Mouse (Mus musculus) liver, embryonic 14.5 days (tissue): ENCODE measurements around the gene Hnrnpa2b1. TPM values are rescaled to one million over a fixed set of nuclear protein-coding genes. Genes with fewer than 3 reads are reported as not detected.
A peak's percentile ranks its signal among the peaks of the same experiment; 100 is the strongest.

Experiments
- ATAC-seq: fragments of 200-750 bp; cut with Nextera tagmentation; 2 replicates; pipeline ENCODE4 v1.8.0; 2017; ENCODE audit warnings: moderate number of reproducible peaks, mild to moderate bottlenecking, moderate library complexity; ENCODE audit not compliant: insufficient read depth
- DNase-seq, 3 experiments: peaks; one replicate each; pipeline ENCODE4 v3.0.0-alpha.2; 2012 to 2013; ENCODE audit warnings: low read depth in 3 of 3, low spot score in 3 of 3
- H3K27ac ChIP-seq: fragments of 300-500 bp; sonication (generic); 2 replicates; pipeline ENCODE4 v1.5.1; 2014; ENCODE audit warnings: moderate library complexity, mild to moderate bottlenecking, control low read depth, inconsistent platforms
- H3K27me3 ChIP-seq: fragments of 300-500 bp; sonication (generic); 2 replicates; pipeline ENCODE4 v1.6.1; 2014; ENCODE audit warnings: mild to moderate bottlenecking, low read length, moderate library complexity; ENCODE audit not compliant: control insufficient read depth, insufficient read depth
- H3K36me3 ChIP-seq: fragments of 300-500 bp; sonication (generic); replicated peaks from 2 replicates; pipeline ENCODE4 v1.6.1; 2014; ENCODE audit warnings: low read depth; ENCODE audit not compliant: control insufficient read depth, insufficient read depth
- H3K4me1 ChIP-seq, 2 experiments: fragments of 200-500 bp in 1 of 2; fragments of 300-500 bp in 1 of 2; sonication (generic) in 1 of 2; replicated peaks; 2 replicates each; pipeline ENCODE4 v1.6.1; 2012 to 2014; ENCODE audit warnings: antibody characterized with exemption in 1 of 2, inconsistent platforms in 1 of 2, low read length in 1 of 2; ENCODE audit not compliant: control insufficient read depth in 2 of 2, insufficient read depth in 2 of 2
- H3K4me2 ChIP-seq: fragments of 300-500 bp; sonication (generic); 2 replicates; pipeline ENCODE4 v1.6.1; 2014; ENCODE audit warnings: low read depth, mild to moderate bottlenecking, control low read depth, moderate library complexity
- H3K4me3 ChIP-seq, 2 experiments: fragments of 200-500 bp in 1 of 2; fragments of 300-500 bp in 1 of 2; sonication (generic) in 1 of 2; 2 replicates each; pipeline ENCODE4 v1.5.1; 2012 to 2014; ENCODE audit warnings: low read depth in 2 of 2, low read length in 2 of 2, mild to moderate bottlenecking in 2 of 2, control low read depth in 1 of 2, inconsistent platforms in 1 of 2, moderate library complexity in 1 of 2; ENCODE audit not compliant: insufficient read depth in 1 of 2
- H3K9ac ChIP-seq: fragments of 300-500 bp; sonication (generic); replicated peaks from 2 replicates; pipeline ENCODE4 v1.6.1; 2014; ENCODE audit warnings: mild to moderate bottlenecking, control low read depth, moderate library complexity
- H3K9me3 ChIP-seq: fragments of 300-500 bp; sonication (generic); 2 replicates; pipeline ENCODE4 v1.6.1; 2016; ENCODE audit warnings: low read length, mixed read lengths; ENCODE audit not compliant: control insufficient read depth
- CTCF ChIP-seq: IDR thresholded peaks from 2 replicates; pipeline ENCODE4 v1.5.1; 2016; ENCODE audit warnings: antibody characterized with exemption, low read depth, control low read depth
- EP300 ChIP-seq: IDR thresholded peaks from 2 replicates; pipeline ENCODE4 v1.6.1; 2016; ENCODE audit warnings: antibody characterized with exemption, low read depth
- WGBS: fragments of 180-500 bp; shearing (Covaris S2); extraction: QIAGEN DNeasy Blood & Tissue Kit; methylation state at CpG from one replicate; pipeline ENCODE4 v1.1.7; 2014; ENCODE audit not compliant: insufficient replicate concordance; 5-methylcytosine and 5-hydroxymethylcytosine counted together
- polyA plus RNA-seq, 2 experiments: library from polyadenylated mRNA; depleted of rRNA in 1 of 2; stranded (reverse) in 1 of 2; unstranded in 1 of 2; fragments of >200 nt; fragmentation: Nextera tagmentation in 1 of 2; extraction: Ambion mirVana in 1 of 2; gene quantifications; 2 replicates each; pipeline versions ENCODE4 v1.2.1 to v1.2.3; 2012 to 2014

Gene Hnrnpa2b1
- polyA plus RNA-seq, 2 experiments: 462 to 684 TPM

- Histone ChIP-seq H3K4me3 (peak within 1 kb of the TSS; percentile 85 to 100), H3K27me3 (no peaks in the 10 kb centered on the region), H3K27ac (peak within 1 kb of the TSS; percentile 97), H3K36me3 (peaks cover 54% of the 10 kb centered on the region), H3K4me1 (peaks cover 12 to 18% of the 10 kb centered on the region in 2 experiments), H3K4me2 (peak within 1 kb of the TSS; percentile 85), H3K9me3 (no peaks in the 10 kb centered on the region), H3K9ac (peak within 1 kb of the TSS; percentile 100)
- ATAC-seq: peak; percentile 79
- WGBS: under 1% methylated on average over 94 of the region's 99 CpGs
- peak; percentile 80 to 86 (median 85) for DNase-seq
- no peak for TF ChIP-seq EP300
Observed at GRCm38 (mm10) chr6:51470311-51471178, 851 bp upstream of the Hnrnpa2b1 start, which contains the start of gene Cbx3. TSS of gene Cbx3 (plus strand) at chr6:51470360.

GRCm38 (mm10) chr6:51468891-51469561, 668 bp downstream of the Hnrnpa2b1 start:
- ATAC-seq (peak; percentile 25; the same call in 1 of the 2 replicates), DNase-seq (peak; percentile 60 to 71 (median 64))
- TF ChIP-seq CTCF: no peak
- peak; percentile 29; the same call in 1 of the 2 replicates for TF ChIP-seq EP300
- H3K9me3 ChIP-seq: no peaks in the 10 kb centered on the region
- H3K27ac ChIP-seq: peak overlapping the region; percentile 97
- H3K4me2 ChIP-seq: peak overlapping the region; percentile 85
- peaks cover 55% of the 10 kb centered on the region for H3K36me3 ChIP-seq
- H3K9ac ChIP-seq: peak overlapping the region; percentile 100
- no peaks in the 10 kb centered on the region for H3K27me3 ChIP-seq
- H3K4me3 ChIP-seq: peak overlapping the region; percentile 85 to 100
- H3K4me1 ChIP-seq: peaks cover 12 to 17% of the 10 kb centered on the region in 2 experiments
- WGBS: under 1% methylated on average over 63 of the region's 63 CpGs

GRCm38 (mm10) chr6:51467649-51468048, 2.0 kb downstream of the Hnrnpa2b1 start:
- TF ChIP-seq CTCF (no peak), EP300 (no peak)
- peak in 1 of 3 experiments; percentile 50 for DNase-seq
- H3K4me2 ChIP-seq: peak overlapping the region; percentile 85
- peaks cover 9 to 12% of the 10 kb centered on the region in 2 experiments for H3K4me1 ChIP-seq
- H3K36me3 ChIP-seq: peaks cover 54% of the 10 kb centered on the region
- no peak for ATAC-seq
- 0% methylated on average over 2 of the region's 2 CpGs for WGBS
- no peaks in the 10 kb centered on the region for H3K9me3 ChIP-seq
- no peaks in the 10 kb centered on the region for H3K27me3 ChIP-seq
- H3K27ac ChIP-seq: no peak overlapping the region
- peak overlapping the region; percentile 74 for H3K9ac ChIP-seq
- H3K4me3 ChIP-seq: peak overlapping the region; percentile 85 to 100

- no peak overlapping the region for H3K4me2 ChIP-seq
- H3K27ac ChIP-seq: no peak overlapping the region
- no peak for TF ChIP-seq EP300
- no peak for TF ChIP-seq CTCF
- no peaks in the 10 kb centered on the region for H3K27me3 ChIP-seq
- WGBS: 80% methylated on average over 3 of the region's 3 CpGs
- no peaks in the 10 kb centered on the region for H3K9me3 ChIP-seq
- ATAC-seq (no peak), DNase-seq (no peak)
- peaks cover 66% of the 10 kb centered on the region for H3K36me3 ChIP-seq
- no peaks in the 10 kb centered on the region; a peak in 1 of 4 replicates for H3K4me1 ChIP-seq
- no peak overlapping the region for H3K9ac ChIP-seq
- H3K4me3 ChIP-seq: no peak overlapping the region
Observed at GRCm38 (mm10) chr6:51460363-51460762, 9.3 kb downstream of the Hnrnpa2b1 start.

- DNase-seq: no peak
- Histone ChIP-seq H3K36me3 (peaks cover 62% of the 10 kb centered on the region), H3K4me3 (no peak overlapping the region), H3K4me2 (no peak overlapping the region), H3K9me3 (no peaks in the 10 kb centered on the region), H3K27me3 (no peaks in the 10 kb centered on the region), H3K27ac (no peak overlapping the region), H3K4me1 (peaks cover 0 to 3% of the 10 kb centered on the region in 2 experiments; a peak in 1 of 4 replicates), H3K9ac (no peak overlapping the region)
- TF ChIP-seq EP300 (no peak), CTCF (no peak)
- no peak for ATAC-seq
- 73% methylated on average over 4 of the region's 4 CpGs for WGBS
Observed at GRCm38 (mm10) chr6:51460021-51460360, 9.7 kb downstream of the Hnrnpa2b1 start.
